Mouse (Mus musculus) heart, adult 11 months (tissue): ENCODE results near the gene Ttll11.

Experiments used
- DNase-seq: peaks from one replicate; pipeline ENCODE4 v3.0.0; 2022

The Ttll11 gene

GRCm38 (mm10) chr2:35720550-35720949 is 259.2 kb downstream of the Ttll11 start:
- DNase-seq: no peak

- peak; percentile 97 for DNase-seq
These were observed 259.6 kb downstream of the Ttll11 start for GRCm38 (mm10) chr2:35720104-35720503.

- no peak for DNase-seq
These were observed 260.3 kb downstream of the Ttll11 start for GRCm38 (mm10) chr2:35719230-35720005.

- no peak for DNase-seq
These were observed 261.1 kb downstream of the Ttll11 start for GRCm38 (mm10) chr2:35718662-35719061.

GRCm38 (mm10) chr2:35718003-35718500 is 261.7 kb downstream of the Ttll11 start:
- peak; percentile 94 for DNase-seq

- DNase-seq: no peak
These were observed 263.5 kb downstream of the Ttll11 start for GRCm38 (mm10) chr2:35716175-35716574.

- no peak for DNase-seq
These were observed 264.2 kb downstream of the Ttll11 start for GRCm38 (mm10) chr2:35715485-35715884.

- peak; percentile 97 for DNase-seq
These were observed 265.0 kb downstream of the Ttll11 start for GRCm38 (mm10) chr2:35714742-35715167.

- DNase-seq: no peak
These were observed 266.3 kb downstream of the Ttll11 start for GRCm38 (mm10) chr2:35713460-35713859.

GRCm38 (mm10) chr2:35712611-35713010 is 267.1 kb downstream of the Ttll11 start:
- DNase-seq: no peak

- no peak for DNase-seq
These were observed 276.5 kb downstream of the Ttll11 start for GRCm38 (mm10) chr2:35703241-35703640.

GRCm38 (mm10) chr2:35702608-35703007 is 277.1 kb downstream of the Ttll11 start:
- no peak for DNase-seq

GRCm38 (mm10) chr2:35702001-35702400 is 277.7 kb downstream of the Ttll11 start:
- peak; percentile 92 for DNase-seq
